Mouse (Mus musculus) 3134 (cell line): Measurements from ENCODE around the gene Rnf128.
A peak's percentile ranks its signal among the peaks of the same experiment; 100 is the strongest.
"Not testable (repeated sequence)": the region's sequence is repeated elsewhere in the genome, so short reads cannot be mapped to it uniquely, and the experiment has no call there.

ENCODE experiments used
- DNase-seq: peaks from one replicate; pipeline ENCODE4 v3.0.0-alpha.2; 2011; ENCODE audit warnings: low spot score; ENCODE audit not compliant: insufficient read length; ENCODE audit errors: extremely low read depth

Gene Rnf128

GRCm38 (mm10) chrX:139562925-139563461 is at the start of gene Rnf128:
Rnf128 (plus strand) TSS chrX:139563316.
- DNase-seq: no peak

- DNase-seq: no peak
Observed at GRCm38 (mm10) chrX:139516156-139516555, 47.0 kb upstream of the Rnf128 start.

- DNase-seq: no peak
Observed at GRCm38 (mm10) chrX:139519251-139519650, 43.9 kb upstream of the Rnf128 start.

- DNase-seq: no peak
Observed at GRCm38 (mm10) chrX:139524303-139525091, 38.6 kb upstream of the Rnf128 start.

GRCm38 (mm10) chrX:139525724-139526123 is 37.4 kb upstream of the Rnf128 start:
- DNase-seq: no peak

- DNase-seq: no peak
Observed at GRCm38 (mm10) chrX:139526984-139527383, 36.1 kb upstream of the Rnf128 start.

GRCm38 (mm10) chrX:139529678-139530077 is 33.4 kb upstream of the Rnf128 start:
- DNase-seq: no peak

- DNase-seq: no peak
Observed at GRCm38 (mm10) chrX:139532293-139532692, 30.8 kb upstream of the Rnf128 start.

- DNase-seq: no peak
Observed at GRCm38 (mm10) chrX:139537641-139538397, 25.3 kb upstream of the Rnf128 start.

GRCm38 (mm10) chrX:139543726-139544125 is 19.4 kb upstream of the Rnf128 start:
- DNase-seq: peak; percentile 10

- DNase-seq: no peak
Observed at GRCm38 (mm10) chrX:139550456-139550855, 12.7 kb upstream of the Rnf128 start.

- no peak for DNase-seq
Observed at GRCm38 (mm10) chrX:139552090-139552489, 11.0 kb upstream of the Rnf128 start.

GRCm38 (mm10) chrX:139562255-139562924 is 726 bp upstream of the Rnf128 start:
- DNase-seq: no peak

- DNase-seq: no peak
Observed at GRCm38 (mm10) chrX:139570054-139570453, 6.9 kb downstream of the Rnf128 start.

GRCm38 (mm10) chrX:139578649-139579278 is 15.6 kb downstream of the Rnf128 start:
- DNase-seq: no peak

GRCm38 (mm10) chrX:139583616-139584015 is 20.5 kb downstream of the Rnf128 start:
- no peak for DNase-seq

GRCm38 (mm10) chrX:139586676-139587075 is 23.6 kb downstream of the Rnf128 start:
- DNase-seq: not testable (repeated sequence)

- no peak for DNase-seq
Observed at GRCm38 (mm10) chrX:139596404-139596803, 33.3 kb downstream of the Rnf128 start.

GRCm38 (mm10) chrX:139610033-139610764 is 47.1 kb downstream of the Rnf128 start:
- no peak for DNase-seq

GRCm38 (mm10) chrX:139610765-139611300 is 47.7 kb downstream of the Rnf128 start:
- no peak for DNase-seq
